Mouse (Mus musculus) limb, embryonic 13.5 days (tissue): ENCODE measurements around the gene Tmem44. TPM values are rescaled to one million over a fixed set of nuclear protein-coding genes. Genes with fewer than 3 reads are reported as not detected.

Experiments
- ATAC-seq: fragments of 200-750 bp; cut with Nextera tagmentation; 2 replicates; pipeline ENCODE4 v1.8.0; 2017; ENCODE audit warnings: low read depth, moderate number of reproducible peaks, moderate TSS enrichment; ENCODE audit not compliant: low FRiP score
- H3K27ac ChIP-seq: fragments of 300-500 bp; sonication (generic); 2 replicates; pipeline ENCODE4 v1.5.1; 2015; ENCODE audit warnings: inconsistent platforms, mild to moderate bottlenecking, moderate library complexity
- H3K27me3 ChIP-seq: fragments of 300-500 bp; sonication (generic); 2 replicates; pipeline ENCODE4 v1.6.1; 2015; ENCODE audit warnings: mild to moderate bottlenecking, inconsistent platforms
- H3K36me3 ChIP-seq: fragments of 300-500 bp; sonication (generic); 2 replicates; pipeline ENCODE4 v1.6.1; 2015; ENCODE audit warnings: inconsistent platforms, mild to moderate bottlenecking, moderate library complexity
- H3K4me1 ChIP-seq: fragments of 300-500 bp; sonication (generic); 2 replicates; pipeline ENCODE4 v1.6.1; 2015; ENCODE audit warnings: inconsistent platforms
- H3K4me2 ChIP-seq: fragments of 300-500 bp; sonication (generic); replicated peaks from 2 replicates; pipeline ENCODE4 v1.6.1; 2015; ENCODE audit warnings: inconsistent platforms, mild to moderate bottlenecking, moderate library complexity
- H3K4me3 ChIP-seq: fragments of 300-500 bp; sonication (generic); 2 replicates; pipeline ENCODE4 v1.5.1; 2015; ENCODE audit warnings: moderate library complexity, mild to moderate bottlenecking, inconsistent platforms
- H3K9ac ChIP-seq: fragments of 300-500 bp; sonication (generic); 2 replicates; pipeline ENCODE4 v1.6.1; 2015; ENCODE audit warnings: mild to moderate bottlenecking, inconsistent platforms
- H3K9me3 ChIP-seq: fragments of 300-500 bp; sonication (generic); 2 replicates; pipeline ENCODE4 v1.6.1; 2016; ENCODE audit warnings: inconsistent platforms
- WGBS: fragments of 180-500 bp; shearing (Covaris S2); methylation state at CpG from one replicate; pipeline ENCODE4 v1.1.7; 2015; 5-methylcytosine and 5-hydroxymethylcytosine counted together
- polyA plus RNA-seq: library from polyadenylated mRNA; unstranded; fragments of >200 nt; fragmentation: Nextera tagmentation; extraction: Ambion mirVana; gene quantifications from 2 replicates; pipeline ENCODE4 v1.2.1, GENCODE M21; 2015

The Tmem44 gene
- polyA plus RNA-seq, 1 experiment from 2014 or later: 26.0 TPM

DNA sequence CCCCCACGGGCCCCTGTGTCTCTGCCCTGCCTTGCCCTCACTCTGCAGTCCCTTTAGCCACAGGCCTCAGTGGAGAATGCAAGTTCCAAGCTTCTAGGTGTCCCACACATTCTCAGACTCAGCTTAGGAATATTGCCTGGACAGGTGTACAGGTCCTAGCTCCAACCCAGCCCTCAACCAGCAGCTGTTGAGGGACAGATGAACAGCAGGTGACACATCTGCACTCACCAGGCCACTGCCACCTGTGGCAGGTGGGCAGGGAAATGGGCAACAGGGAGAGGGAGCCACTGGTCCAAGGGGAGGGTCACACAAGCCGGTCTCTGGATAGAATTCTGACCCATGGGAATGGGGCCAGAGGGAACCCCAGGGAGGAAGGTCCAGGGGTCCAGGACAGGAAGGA is 22.8 kb downstream of the Tmem44 start:
- WGBS: 92% methylated on average over 2 of the region's 2 CpGs
- no peaks in the 10 kb centered on the region for H3K9me3 ChIP-seq
- ATAC-seq: no peak

DNA sequence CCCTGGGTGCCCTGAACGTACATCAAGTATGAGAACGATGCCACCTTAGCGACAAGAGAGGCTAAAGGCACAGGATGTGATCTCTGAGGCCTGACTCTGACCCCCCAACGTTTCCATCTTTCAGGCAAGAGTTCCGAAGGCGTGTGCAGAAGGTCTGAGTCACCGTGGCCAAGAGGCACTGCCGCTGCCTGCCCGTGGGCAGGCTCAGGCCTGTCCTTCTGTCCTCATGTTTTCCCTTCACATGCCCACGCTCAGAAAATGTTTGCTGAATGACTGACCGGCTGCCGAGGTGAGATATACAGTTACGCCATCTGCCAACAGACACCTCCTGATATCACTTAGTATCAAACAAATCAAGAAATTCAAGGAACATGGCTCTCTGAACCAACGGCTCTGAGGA is 24.9 kb downstream of the Tmem44 start:
- 85% methylated on average over 14 of the region's 14 CpGs for WGBS
- H3K4me3 ChIP-seq: no peak overlapping the region
- H3K4me1 ChIP-seq: no peaks in the 10 kb centered on the region
- no peak overlapping the region for H3K9ac ChIP-seq
- no peak overlapping the region for H3K4me2 ChIP-seq
- ATAC-seq: no peak
- no peaks in the 10 kb centered on the region for H3K9me3 ChIP-seq
- peaks cover 52% of the 10 kb centered on the region for H3K36me3 ChIP-seq
- H3K27ac ChIP-seq: no peak overlapping the region
- H3K27me3 ChIP-seq: no peaks in the 10 kb centered on the region

More for the DNA sequence above, 22.8 kb downstream of the Tmem44 start:
- Histone ChIP-seq H3K4me2 (no peak overlapping the region), H3K4me1 (0 out of 2 replicates have a peak, but pooled peaks cover 3% of the 10 kb centered on the region), H3K27ac (no peak overlapping the region), H3K4me3 (no peak overlapping the region), H3K9ac (no peak overlapping the region), H3K36me3 (peaks cover 39% of the 10 kb centered on the region), H3K27me3 (no peaks in the 10 kb centered on the region)

DNA sequence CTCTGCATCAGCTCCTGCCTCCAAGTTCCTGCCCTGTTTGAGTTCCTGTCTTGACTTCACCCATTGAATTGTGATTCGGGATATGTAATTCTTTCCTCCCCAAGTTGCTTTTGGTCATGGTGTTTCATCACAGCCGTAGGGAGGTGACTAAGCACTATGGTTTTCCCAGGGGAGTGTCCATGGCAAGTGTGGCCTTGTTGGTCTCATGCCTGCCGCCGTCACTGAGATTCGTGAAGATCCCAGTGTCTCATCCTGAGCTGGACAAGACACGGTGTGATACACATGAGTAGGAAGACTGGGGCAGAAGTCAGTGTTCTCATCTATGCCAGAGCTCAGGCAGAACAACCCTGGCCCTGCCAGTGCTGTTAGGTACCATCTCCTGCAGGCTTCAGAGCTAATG is 26.2 kb downstream of the Tmem44 start:
- no peak overlapping the region for H3K4me2 ChIP-seq
- no peak overlapping the region for H3K9ac ChIP-seq
- no peaks in the 10 kb centered on the region for H3K27me3 ChIP-seq
- WGBS: 93% methylated on average over 6 of the region's 6 CpGs
- peaks cover 49% of the 10 kb centered on the region for H3K36me3 ChIP-seq
- no peaks in the 10 kb centered on the region for H3K9me3 ChIP-seq
- no peak overlapping the region for H3K27ac ChIP-seq
- no peak for ATAC-seq
- peaks cover 5% of the 10 kb centered on the region; the same call in 1 of the 2 replicates for H3K4me1 ChIP-seq
- no peak overlapping the region for H3K4me3 ChIP-seq

DNA sequence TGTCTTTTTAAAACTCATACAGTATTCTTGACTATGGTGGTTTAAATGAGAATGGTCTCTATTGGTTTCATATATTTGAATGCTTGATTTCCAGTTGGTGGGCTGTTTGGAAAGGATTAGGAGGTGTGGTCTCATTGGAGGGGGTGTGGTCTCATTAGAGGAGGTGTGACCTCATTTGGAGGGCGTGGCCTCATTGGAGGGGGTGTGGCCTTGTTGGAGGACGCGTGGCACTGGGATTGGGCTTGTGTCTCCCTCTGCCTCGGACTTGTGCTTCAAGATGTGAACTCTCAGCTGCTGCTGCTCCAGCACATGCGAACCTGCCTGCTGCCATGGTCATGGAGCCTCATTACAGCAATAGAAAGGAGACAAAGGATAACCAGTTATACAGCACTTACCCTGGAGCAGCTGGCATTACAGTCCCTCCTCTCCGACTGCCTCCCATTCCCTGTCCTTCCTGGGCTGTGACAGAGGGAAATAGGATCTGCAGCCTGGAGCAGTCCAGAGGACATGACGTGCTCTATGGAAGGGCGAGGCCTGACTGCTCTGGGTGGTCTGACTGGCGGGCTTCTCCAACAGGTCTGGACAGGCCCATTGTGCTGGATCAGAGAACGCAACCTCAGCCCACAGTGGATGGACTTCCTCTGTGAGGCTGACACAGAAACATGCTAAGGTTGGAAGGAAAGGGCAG is 28.2 kb downstream of the Tmem44 start:
- WGBS: 60% methylated on average over 10 of the region's 10 CpGs
- ATAC-seq: peak; percentile 48

DNA sequence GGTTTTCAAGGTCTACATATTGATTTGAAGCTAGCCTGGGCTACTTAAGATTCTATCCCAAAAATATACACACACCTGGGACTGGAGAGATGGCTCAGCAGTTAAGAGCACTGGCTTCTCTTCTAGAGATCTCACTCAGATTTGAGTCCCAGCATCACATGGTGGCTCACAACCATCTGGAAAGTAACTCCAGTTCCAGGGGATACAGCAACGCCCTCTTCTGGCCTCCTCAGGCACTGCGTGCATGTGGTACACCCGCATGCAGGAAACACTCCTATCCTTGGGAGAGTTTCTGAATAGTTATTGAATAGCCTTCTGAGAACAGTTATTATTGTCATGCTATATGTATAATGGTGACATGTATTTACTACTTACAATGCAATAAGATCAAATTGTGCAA is 29.5 kb downstream of the Tmem44 start:
- Histone ChIP-seq H3K4me1 (peaks cover 16% of the 10 kb centered on the region), H3K36me3 (peaks cover 35% of the 10 kb centered on the region), H3K27me3 (no peaks in the 10 kb centered on the region), H3K9me3 (no peaks in the 10 kb centered on the region), H3K4me3 (no peak overlapping the region), H3K27ac (no peak overlapping the region), H3K4me2 (no peak overlapping the region), H3K9ac (no peak overlapping the region)
- ATAC-seq: no peak
- 65% methylated on average over 3 of the region's 3 CpGs for WGBS

More for the DNA sequence above, 28.2 kb downstream of the Tmem44 start:
- Histone ChIP-seq H3K27ac (no peak overlapping the region), H3K27me3 (no peaks in the 10 kb centered on the region), H3K9ac (no peak overlapping the region), H3K4me3 (no peak overlapping the region), H3K9me3 (no peaks in the 10 kb centered on the region), H3K36me3 (peaks cover 36% of the 10 kb centered on the region), H3K4me2 (no peak overlapping the region), H3K4me1 (peaks cover 16% of the 10 kb centered on the region)

DNA sequence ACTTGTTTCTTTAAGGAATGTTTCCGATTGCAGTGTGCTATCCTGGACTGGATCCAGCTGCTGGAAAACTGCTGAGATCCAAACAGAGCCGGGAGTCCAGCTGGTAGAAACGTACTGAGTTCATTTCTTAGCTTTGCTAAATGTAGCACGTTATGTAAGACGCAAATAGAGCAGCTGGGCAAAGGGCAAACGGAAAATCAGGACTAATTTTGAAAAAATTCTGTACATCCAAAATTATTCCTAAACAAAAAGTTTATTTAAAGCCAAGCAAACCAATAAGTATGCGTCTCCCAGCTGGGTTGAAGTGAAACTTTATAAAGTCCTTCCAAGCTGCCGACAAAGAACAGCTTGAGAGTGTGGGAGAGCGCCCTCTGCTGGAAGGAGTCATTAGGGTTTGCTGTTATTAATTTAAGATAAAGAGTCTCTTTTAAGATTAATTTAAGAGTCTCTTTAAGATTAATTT is 30.2 kb downstream of the Tmem44 start:
- H3K27ac ChIP-seq: peak overlapping the region; percentile 39; the same call in 1 of the 2 replicates
- WGBS: 16% methylated on average over 9 of the region's 9 CpGs
- H3K4me3 ChIP-seq: peak overlapping the region; percentile 23

DNA sequence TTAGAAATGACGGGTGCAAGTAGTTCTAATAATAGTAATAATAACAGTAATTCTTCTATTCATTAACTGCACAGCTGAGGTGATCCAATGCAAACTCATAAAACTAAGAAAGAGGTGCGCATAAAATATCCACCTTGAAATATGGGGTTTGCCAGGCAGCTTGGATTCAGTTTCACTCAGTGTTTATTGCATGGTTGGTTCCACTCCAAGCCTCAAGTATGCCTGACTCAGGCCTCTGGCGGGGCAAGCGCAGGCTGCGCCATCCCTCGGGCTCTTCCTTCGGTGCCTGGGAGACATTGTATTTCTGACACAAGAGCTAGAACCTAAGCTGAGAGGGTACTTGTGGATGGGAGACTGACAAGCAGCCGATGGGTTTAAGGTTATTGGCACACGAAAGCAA is 32.0 kb downstream of the Tmem44 start:
- 64% methylated on average over 9 of the region's 9 CpGs for WGBS

More for the DNA sequence above, 30.2 kb downstream of the Tmem44 start:
- no peak for ATAC-seq
- no peaks in the 10 kb centered on the region for H3K9me3 ChIP-seq
- peaks cover 38% of the 10 kb centered on the region for H3K36me3 ChIP-seq
- no peaks in the 10 kb centered on the region for H3K27me3 ChIP-seq
- H3K4me2 ChIP-seq: peak overlapping the region; percentile 49
- H3K9ac ChIP-seq: no peak overlapping the region
- H3K4me1 ChIP-seq: peaks cover 16% of the 10 kb centered on the region

DNA sequence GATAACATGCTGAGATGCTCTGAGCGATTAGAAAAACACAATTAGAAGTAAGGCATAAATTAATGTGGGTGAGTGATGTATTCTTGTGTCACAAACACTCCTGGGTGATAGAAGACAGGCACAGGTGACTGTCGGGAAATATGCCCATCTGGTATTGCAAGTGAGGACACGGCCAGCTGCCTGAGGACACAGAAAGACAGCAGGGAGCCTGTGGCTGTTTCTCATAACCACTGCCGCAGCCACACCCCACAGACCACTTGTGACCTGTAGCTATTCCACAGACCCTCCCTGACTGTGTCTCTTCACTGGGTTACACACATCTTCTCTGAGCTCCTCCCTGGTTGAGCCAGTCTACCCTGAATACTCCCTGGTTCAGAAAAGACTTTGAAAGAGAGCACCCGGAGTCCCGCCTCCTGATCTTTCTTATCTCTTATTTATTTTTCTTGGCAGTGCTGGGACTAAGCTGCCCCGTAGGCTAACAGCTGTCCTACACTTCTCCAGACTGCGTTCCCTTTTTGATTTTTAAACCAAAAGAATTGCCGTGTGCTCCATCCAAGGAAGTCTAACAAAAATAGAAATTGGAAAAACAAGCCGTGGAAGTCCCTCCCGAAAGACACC is 32.9 kb downstream of the Tmem44 start:
- H3K4me2 ChIP-seq: 0 out of 2 replicates have a peak overlapping the region, but pooled peaks have one; percentile 4
- H3K27ac ChIP-seq: no peak overlapping the region
- no peaks in the 10 kb centered on the region for H3K27me3 ChIP-seq
- no peaks in the 10 kb centered on the region for H3K9me3 ChIP-seq
- WGBS: 53% methylated on average over 11 of the region's 11 CpGs
- peaks cover 36% of the 10 kb centered on the region for H3K36me3 ChIP-seq
- H3K4me1 ChIP-seq: peaks cover 26% of the 10 kb centered on the region
- ATAC-seq: no peak
- H3K9ac ChIP-seq: no peak overlapping the region
- H3K4me3 ChIP-seq: no peak overlapping the region

More for the DNA sequence above, 32.0 kb downstream of the Tmem44 start:
- Histone ChIP-seq H3K4me1 (peaks cover 19% of the 10 kb centered on the region), H3K4me2 (no peak overlapping the region), H3K27ac (no peak overlapping the region), H3K4me3 (no peak overlapping the region), H3K27me3 (no peaks in the 10 kb centered on the region), H3K36me3 (peaks cover 38% of the 10 kb centered on the region), H3K9ac (no peak overlapping the region), H3K9me3 (no peaks in the 10 kb centered on the region)
- ATAC-seq: no peak

DNA sequence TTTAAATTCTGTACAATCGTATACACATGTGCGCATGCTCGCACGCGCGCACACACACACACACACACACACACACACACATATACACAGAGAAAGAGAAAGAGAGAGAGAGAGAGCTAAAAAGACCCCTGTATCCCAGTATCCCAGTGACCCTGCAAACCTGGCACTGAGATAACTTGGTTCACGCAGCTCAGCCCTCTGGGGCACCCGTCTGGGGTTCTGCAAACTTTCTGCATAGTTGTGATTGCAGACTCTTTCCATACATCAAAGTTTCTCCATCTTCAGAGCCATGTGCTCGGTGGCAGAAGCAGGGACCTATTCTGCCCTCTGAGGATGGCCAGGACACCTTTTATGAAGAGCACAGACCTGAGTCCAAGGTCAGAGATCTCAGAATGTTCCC is 33.6 kb downstream of the Tmem44 start:
- H3K4me1 ChIP-seq: peaks cover 34% of the 10 kb centered on the region
- no peak overlapping the region for H3K27ac ChIP-seq
- peaks cover 28% of the 10 kb centered on the region for H3K36me3 ChIP-seq
- H3K9ac ChIP-seq: no peak overlapping the region
- 88% methylated on average over 9 of the region's 9 CpGs for WGBS
- no peak overlapping the region for H3K4me2 ChIP-seq
- no peaks in the 10 kb centered on the region for H3K27me3 ChIP-seq
- ATAC-seq: no peak
- H3K9me3 ChIP-seq: no peaks in the 10 kb centered on the region
- H3K4me3 ChIP-seq: no peak overlapping the region

DNA sequence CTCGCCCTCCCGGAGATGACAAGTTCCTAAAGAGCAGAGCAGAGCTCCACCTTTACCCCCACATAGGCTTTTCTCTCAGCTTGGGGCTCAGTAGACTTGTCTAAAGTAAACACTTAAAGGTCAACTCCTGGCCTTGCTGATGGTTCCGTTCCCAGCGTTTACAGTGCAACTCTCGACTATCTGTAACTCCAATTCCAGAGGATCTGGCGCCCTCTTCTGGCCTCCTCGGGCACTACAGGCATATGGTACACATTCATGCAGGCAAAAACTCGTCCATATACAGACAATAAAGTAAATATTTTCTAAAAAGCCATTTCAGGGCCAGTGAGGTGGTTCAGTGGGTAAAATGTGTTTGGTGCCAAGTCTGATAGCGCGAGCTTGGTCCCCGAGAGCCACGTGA is 35.2 kb downstream of the Tmem44 start:
- Histone ChIP-seq H3K27ac (no peak overlapping the region), H3K4me2 (no peak overlapping the region), H3K27me3 (no peaks in the 10 kb centered on the region), H3K4me1 (peaks cover 44% of the 10 kb centered on the region), H3K4me3 (no peak overlapping the region), H3K36me3 (peaks cover 24% of the 10 kb centered on the region), H3K9me3 (no peaks in the 10 kb centered on the region), H3K9ac (no peak overlapping the region)
- 70% methylated on average over 12 of the region's 12 CpGs for WGBS
- ATAC-seq: no peak

DNA sequence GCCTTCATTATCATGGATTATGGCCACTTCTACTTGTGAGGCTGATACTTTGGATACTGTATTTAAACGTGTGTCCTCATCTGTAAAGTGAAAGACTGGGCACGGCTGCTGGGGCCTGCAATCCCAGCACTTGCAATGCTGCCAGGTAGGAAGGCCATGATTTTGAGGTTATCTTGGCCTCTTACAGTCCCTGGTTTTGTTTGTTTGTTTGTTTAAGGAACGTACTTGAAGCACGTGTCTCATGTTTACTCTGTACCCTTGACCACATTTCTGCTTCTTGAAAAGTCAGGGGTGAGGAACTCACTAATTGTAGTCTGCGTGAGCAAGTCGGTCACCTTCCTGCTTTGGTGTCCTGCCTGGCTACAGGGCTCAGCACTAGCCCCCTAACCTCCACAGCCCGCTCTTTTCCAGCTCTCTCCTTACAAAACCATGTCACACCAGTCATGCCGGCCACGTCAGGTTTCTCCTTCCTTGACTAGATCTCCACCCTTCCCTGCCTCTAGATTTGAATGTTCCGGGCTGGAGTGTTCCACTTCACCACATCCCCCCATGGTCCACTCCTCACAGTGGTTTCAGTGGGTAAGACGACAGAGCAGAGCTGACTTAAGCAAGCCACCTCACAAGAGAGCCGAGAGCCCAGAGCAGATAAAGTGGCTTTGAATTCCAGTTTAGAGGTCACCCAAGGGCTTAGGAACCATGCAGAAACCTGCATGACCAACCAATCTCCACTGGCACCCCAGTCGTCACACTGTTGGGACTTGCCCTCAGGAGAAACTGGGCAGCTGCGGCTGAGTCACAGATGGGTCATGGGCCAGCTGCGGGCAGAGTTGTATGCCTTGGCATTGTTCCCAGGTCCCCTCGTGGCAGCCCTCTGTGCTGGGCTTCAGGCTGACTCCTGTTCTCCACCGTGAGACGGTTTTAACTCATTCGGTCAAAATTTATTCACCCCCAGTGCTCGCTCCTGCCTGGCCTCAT is 37.3 kb downstream of the Tmem44 start:
- peak overlapping the region; percentile 28; the same call in 1 of the 2 replicates for H3K27ac ChIP-seq
- H3K27me3 ChIP-seq: no peaks in the 10 kb centered on the region
- H3K9me3 ChIP-seq: no peaks in the 10 kb centered on the region
- no peak overlapping the region for H3K9ac ChIP-seq
- 0 out of 2 replicates have a peak, but pooled peaks have one; percentile 25 for ATAC-seq
- no peak overlapping the region for H3K4me2 ChIP-seq
- WGBS: 70% methylated on average over 20 of the region's 20 CpGs
- H3K4me3 ChIP-seq: no peak overlapping the region
- peaks cover 40% of the 10 kb centered on the region for H3K4me1 ChIP-seq
- peaks cover 24% of the 10 kb centered on the region for H3K36me3 ChIP-seq
